Mouse (Mus musculus) stomach, embryonic 16.5 days (tissue): ENCODE results near the gene Fam219a. TPM values are rescaled to one million over a fixed set of nuclear protein-coding genes. Genes with fewer than 3 reads are reported as not detected.

Source experiments
- ATAC-seq: fragments of 200-750 bp; cut with Nextera tagmentation; 2 replicates; pipeline ENCODE4 v1.8.0; 2017; ENCODE audit warnings: moderate number of reproducible peaks, moderate TSS enrichment; ENCODE audit not compliant: insufficient read depth, low FRiP score
- H3K27ac ChIP-seq: fragments of 300-500 bp; sonication (generic); 2 replicates; pipeline ENCODE4 v1.5.1; 2014; ENCODE audit warnings: low read length
- H3K27me3 ChIP-seq: fragments of 300-500 bp; sonication (generic); 2 replicates; pipeline ENCODE4 v1.6.1; 2014; ENCODE audit warnings: low read length, control low read depth, mixed read lengths; ENCODE audit not compliant: control insufficient read depth, insufficient read depth
- H3K36me3 ChIP-seq: fragments of 300-500 bp; sonication (generic); 2 replicates; pipeline ENCODE4 v1.6.1; 2014; ENCODE audit warnings: low read length; ENCODE audit not compliant: control insufficient read depth, insufficient read depth
- H3K4me1 ChIP-seq: fragments of 300-500 bp; sonication (generic); 2 replicates; pipeline ENCODE4 v1.6.1; 2014; ENCODE audit warnings: low read length, control low read depth, mixed read lengths; ENCODE audit not compliant: control insufficient read depth, insufficient read depth
- H3K4me2 ChIP-seq: fragments of 300-500 bp; sonication (generic); 2 replicates; pipeline ENCODE4 v1.6.1; 2014; ENCODE audit warnings: low read depth, low read length, mixed read lengths
- H3K4me3 ChIP-seq: fragments of 300-500 bp; sonication (generic); replicated peaks from 2 replicates; pipeline ENCODE4 v1.5.1; 2014; ENCODE audit warnings: mild to moderate bottlenecking, low read length
- H3K9ac ChIP-seq: fragments of 300-500 bp; sonication (generic); 2 replicates; pipeline ENCODE4 v1.6.1; 2014; ENCODE audit warnings: low read length
- H3K9me3 ChIP-seq: fragments of 300-500 bp; sonication (generic); replicated peaks from 2 replicates; pipeline ENCODE4 v1.6.1; 2016; ENCODE audit warnings: low read length, control low read depth; ENCODE audit not compliant: control insufficient read depth
- WGBS: fragments of 180-500 bp; shearing (Covaris S2); extraction: QIAGEN DNeasy Blood & Tissue Kit; methylation state at CpG from one replicate; pipeline ENCODE4 v1.1.7; 2014; 5-methylcytosine and 5-hydroxymethylcytosine counted together
- polyA plus RNA-seq: library from polyadenylated mRNA; unstranded; fragments of >200 nt; fragmentation: Nextera tagmentation; extraction: Ambion mirVana; gene quantifications from 2 replicates; pipeline ENCODE4 v1.2.1, GENCODE M21; 2015

The Fam219a gene
- polyA plus RNA-seq, 1 experiment from 2014 or later = 3.0 TPM

DNA sequence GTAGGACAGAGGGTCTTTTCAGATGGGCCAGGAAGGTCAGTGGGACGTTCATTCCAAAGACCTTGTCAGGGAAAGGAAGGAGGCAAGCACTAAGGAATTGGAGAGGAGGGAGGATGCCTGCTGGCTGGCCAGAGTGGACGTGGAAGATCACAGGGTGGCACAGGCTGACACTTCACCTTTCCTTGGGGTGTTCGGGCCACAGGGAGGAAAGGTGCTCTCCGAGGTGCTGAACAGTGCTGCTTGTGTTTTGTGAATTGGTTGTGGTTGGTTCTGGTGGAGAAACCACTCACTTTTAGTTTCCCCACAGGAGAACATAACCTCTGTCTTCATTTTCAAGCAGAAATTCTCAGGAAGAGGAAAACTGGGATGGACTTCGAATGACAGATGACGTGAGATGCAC lies 36.9 kb downstream of the Fam219a start:
- WGBS = 21% methylated on average over 6 of the region's 6 CpGs
- no peaks in the 10 kb centered on the region for H3K36me3 ChIP-seq
- no peak overlapping the region for H3K27ac ChIP-seq
- no peaks in the 10 kb centered on the region for H3K9me3 ChIP-seq
- H3K4me2 ChIP-seq = no peak overlapping the region
- no peaks in the 10 kb centered on the region; the same call in 1 of the 2 replicates for H3K4me1 ChIP-seq
- H3K9ac ChIP-seq = no peak overlapping the region
- no peak overlapping the region for H3K4me3 ChIP-seq
- ATAC-seq = no peak
- H3K27me3 ChIP-seq = no peaks in the 10 kb centered on the region

DNA sequence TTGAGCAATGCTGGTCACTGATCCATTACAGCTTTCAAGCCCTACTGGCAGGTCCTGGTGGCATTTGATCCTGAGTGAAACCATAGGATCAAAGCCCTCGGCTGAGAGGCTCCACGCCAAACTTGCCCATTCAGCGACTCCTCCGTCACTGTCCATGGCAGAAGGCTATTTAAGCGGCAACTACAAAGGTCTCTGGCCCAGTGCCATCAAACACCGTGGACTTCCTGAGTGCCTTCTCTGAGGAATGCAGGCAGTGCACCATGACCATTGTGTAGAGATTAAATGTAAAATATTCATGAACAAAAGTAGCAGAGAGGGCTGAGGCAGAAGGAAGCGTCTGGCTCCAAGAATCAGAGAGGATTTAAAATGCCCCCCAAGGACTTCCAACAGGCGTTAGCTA lies 41.3 kb downstream of the Fam219a start:
- H3K27me3 ChIP-seq = no peaks in the 10 kb centered on the region; the same call in 1 of the 2 replicates
- H3K4me3 ChIP-seq = no peak overlapping the region
- H3K4me2 ChIP-seq = no peak overlapping the region
- 27% methylated on average over 8 of the region's 8 CpGs for WGBS
- no peaks in the 10 kb centered on the region for H3K36me3 ChIP-seq
- H3K27ac ChIP-seq = no peak overlapping the region
- H3K9me3 ChIP-seq = no peaks in the 10 kb centered on the region
- no peaks in the 10 kb centered on the region; the same call in 1 of the 2 replicates for H3K4me1 ChIP-seq
- ATAC-seq = no peak
- no peak overlapping the region for H3K9ac ChIP-seq

DNA sequence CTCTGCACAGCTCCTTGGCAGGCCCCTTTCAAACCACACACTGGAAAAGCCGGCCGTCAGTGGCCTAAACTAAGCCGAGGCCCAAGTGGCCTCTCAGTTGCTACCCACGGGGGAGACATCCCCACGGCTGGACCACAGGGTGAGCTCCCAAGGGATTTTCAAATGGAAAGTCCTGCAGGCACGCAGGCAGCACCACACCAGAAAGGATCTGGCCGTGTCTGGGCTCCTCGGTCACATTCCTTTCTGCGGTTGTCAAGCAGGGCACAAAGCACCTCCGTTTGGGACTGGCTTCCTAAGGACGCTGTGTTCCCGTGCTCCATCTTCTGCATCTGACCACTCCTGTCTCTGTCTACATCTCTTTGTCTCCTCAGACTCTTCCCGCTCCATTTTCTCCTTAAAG lies 42.3 kb downstream of the Fam219a start:
- Histone ChIP-seq H3K4me2 (no peak overlapping the region), H3K9me3 (no peaks in the 10 kb centered on the region), H3K36me3 (no peaks in the 10 kb centered on the region), H3K27me3 (no peaks in the 10 kb centered on the region; the same call in 1 of the 2 replicates), H3K4me3 (no peak overlapping the region), H3K9ac (no peak overlapping the region), H3K4me1 (no peaks in the 10 kb centered on the region; the same call in 1 of the 2 replicates), H3K27ac (no peak overlapping the region)
- WGBS = 50% methylated on average over 13 of the region's 13 CpGs
- ATAC-seq = no peak

DNA sequence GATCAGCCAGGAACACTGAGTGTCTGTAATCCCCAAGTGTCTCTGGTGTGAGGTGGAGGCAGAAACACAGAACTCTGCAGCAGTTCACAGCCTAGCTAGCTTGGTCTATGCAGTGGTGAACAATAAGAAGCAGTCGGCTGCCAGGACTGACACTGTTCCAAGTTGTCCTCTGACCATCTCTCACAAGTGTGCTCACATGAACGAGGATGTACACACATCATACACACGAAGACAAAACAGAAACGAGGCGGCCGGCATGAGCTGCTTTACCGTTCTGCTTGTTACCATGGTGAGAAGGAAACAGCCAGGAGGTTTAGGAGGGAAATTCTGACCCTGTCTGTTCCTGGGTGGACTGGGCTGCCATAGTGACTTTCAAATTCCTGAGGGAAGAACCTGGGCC lies 42.8 kb downstream of the Fam219a start:
- no peak overlapping the region for H3K4me2 ChIP-seq
- no peak overlapping the region for H3K27ac ChIP-seq
- no peaks in the 10 kb centered on the region; the same call in 1 of the 2 replicates for H3K27me3 ChIP-seq
- no peak overlapping the region for H3K9ac ChIP-seq
- no peak overlapping the region for H3K4me3 ChIP-seq
- ATAC-seq = no peak
- H3K36me3 ChIP-seq = no peaks in the 10 kb centered on the region
- H3K4me1 ChIP-seq = no peaks in the 10 kb centered on the region; the same call in 1 of the 2 replicates
- 64% methylated on average over 7 of the region's 7 CpGs for WGBS
- H3K9me3 ChIP-seq = no peaks in the 10 kb centered on the region

DNA sequence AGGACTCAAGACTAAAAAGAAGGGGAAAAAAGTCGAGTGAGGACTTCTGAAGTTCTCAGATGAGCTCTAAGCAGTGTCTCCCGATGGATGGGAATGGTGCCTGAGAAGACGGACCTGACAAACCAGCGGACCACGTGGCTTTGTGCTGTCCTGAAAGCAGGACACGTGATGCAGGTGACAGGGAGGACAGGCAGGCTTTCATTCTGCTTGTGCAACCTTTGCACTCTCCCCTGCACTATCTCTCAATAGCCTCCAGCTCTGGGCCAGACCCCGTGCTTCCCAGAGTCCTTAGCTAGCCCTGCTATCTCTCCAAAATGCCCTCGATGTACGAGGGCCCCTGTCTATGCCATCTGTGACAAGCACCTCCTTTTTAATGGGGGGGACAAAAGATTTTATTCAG lies 44.5 kb downstream of the Fam219a start:
- Histone ChIP-seq H3K4me3 (no peak overlapping the region), H3K9ac (no peak overlapping the region), H3K4me2 (no peak overlapping the region), H3K27me3 (no peaks in the 10 kb centered on the region; the same call in none of the 2 replicates), H3K4me1 (no peaks in the 10 kb centered on the region; the same call in 1 of the 2 replicates), H3K36me3 (no peaks in the 10 kb centered on the region), H3K9me3 (no peaks in the 10 kb centered on the region), H3K27ac (no peak overlapping the region)
- ATAC-seq = no peak
- 65% methylated on average over 9 of the region's 9 CpGs for WGBS

DNA sequence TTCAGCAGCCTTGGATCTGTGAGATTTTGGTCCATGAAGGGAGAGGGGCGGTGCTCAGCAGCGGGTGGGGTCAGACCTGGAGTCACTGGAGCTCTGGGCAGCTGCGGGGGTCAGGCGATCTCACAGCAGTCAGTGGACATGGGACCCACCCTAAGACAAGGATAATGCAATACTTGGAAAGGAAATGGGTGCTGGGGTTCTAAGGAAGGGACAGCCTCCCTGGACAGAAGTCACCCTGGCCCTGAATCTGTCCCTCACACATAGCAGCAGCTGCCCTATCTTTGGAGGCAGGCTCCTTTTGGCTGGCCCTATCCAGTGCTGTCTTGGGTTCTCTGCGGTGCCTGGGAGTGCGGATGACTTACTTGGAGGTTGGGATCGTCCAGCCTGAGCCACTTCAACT lies 45.5 kb downstream of the Fam219a start:
- no peak overlapping the region for H3K4me2 ChIP-seq
- no peak overlapping the region for H3K4me3 ChIP-seq
- 75% methylated on average over 7 of the region's 7 CpGs for WGBS
- H3K4me1 ChIP-seq = no peaks in the 10 kb centered on the region; the same call in 1 of the 2 replicates
- no peak overlapping the region for H3K27ac ChIP-seq
- no peaks in the 10 kb centered on the region for H3K36me3 ChIP-seq
- no peak for ATAC-seq
- H3K27me3 ChIP-seq = no peaks in the 10 kb centered on the region; the same call in none of the 2 replicates
- no peak overlapping the region for H3K9ac ChIP-seq
- no peaks in the 10 kb centered on the region for H3K9me3 ChIP-seq

DNA sequence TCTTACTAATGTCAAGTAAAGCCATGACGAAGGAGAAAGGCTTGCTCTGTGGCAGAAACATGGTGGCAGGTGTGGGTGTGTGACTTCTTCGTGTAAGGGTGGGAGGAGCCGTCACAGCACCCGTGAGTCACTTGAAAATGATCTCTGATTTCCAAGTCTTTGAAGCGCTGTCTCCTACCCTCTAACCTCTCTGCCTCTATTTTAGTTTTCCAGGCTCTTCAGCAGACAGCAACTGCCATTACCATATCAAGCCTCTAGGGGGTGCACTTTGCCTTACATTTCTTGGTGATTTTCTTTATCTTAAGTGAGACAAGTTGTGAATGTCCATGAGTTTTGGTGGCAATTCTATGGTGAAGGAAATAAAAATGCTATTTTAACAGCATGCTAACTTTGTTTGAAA lies 46.5 kb downstream of the Fam219a start:
- H3K4me1 ChIP-seq = no peaks in the 10 kb centered on the region
- ATAC-seq = no peak
- no peak overlapping the region for H3K4me3 ChIP-seq
- WGBS = 40% methylated on average over 5 of the region's 5 CpGs
- no peaks in the 10 kb centered on the region for H3K9me3 ChIP-seq
- H3K9ac ChIP-seq = no peak overlapping the region
- H3K4me2 ChIP-seq = no peak overlapping the region
- no peaks in the 10 kb centered on the region for H3K36me3 ChIP-seq
- H3K27me3 ChIP-seq = no peaks in the 10 kb centered on the region; the same call in none of the 2 replicates
- no peak overlapping the region for H3K27ac ChIP-seq

DNA sequence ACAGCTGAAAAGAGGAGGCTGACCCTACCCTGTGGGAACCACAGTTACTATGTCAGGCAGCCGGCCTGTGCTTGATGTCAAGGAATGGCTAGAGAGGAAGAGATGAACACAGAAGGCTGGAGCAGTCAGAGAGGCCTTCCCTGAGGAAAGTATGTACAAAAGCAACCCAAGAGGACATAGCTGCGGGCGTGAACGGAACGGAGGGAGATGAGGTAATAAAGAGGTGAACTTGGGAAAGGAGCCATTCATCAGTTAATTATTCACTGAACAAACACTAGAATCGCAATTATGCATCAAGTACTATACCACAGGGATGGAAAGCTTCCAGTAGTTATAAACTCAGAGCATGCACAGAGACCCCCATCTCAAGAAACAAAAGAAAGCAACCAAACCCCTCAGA lies 47.2 kb downstream of the Fam219a start:
- WGBS = 83% methylated on average over 6 of the region's 6 CpGs
- H3K9me3 ChIP-seq = no peaks in the 10 kb centered on the region
- H3K4me2 ChIP-seq = no peak overlapping the region

DNA sequence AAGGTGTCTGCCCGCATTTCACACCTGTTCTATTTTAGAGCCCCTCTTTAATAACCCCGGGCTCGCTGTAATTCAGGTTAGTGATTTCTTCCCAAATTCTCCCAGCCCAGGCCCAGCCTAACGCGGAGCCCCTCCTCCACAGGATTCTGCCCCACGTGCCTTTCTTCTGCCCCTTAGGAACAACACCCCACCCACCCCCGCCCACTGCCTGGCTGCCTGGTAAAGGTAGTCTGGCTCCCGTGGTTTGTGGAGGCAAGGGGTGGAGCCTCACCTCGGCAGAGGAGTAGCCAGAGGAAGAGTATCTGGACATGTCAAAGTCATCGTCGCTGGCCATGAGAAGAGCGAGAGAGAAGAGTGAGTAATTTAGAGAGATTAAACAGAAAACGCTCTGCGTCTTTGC lies 48.7 kb downstream of the Fam219a start:
- no peak overlapping the region for H3K4me2 ChIP-seq
- no peak overlapping the region; the same call in 1 of the 2 replicates for H3K9ac ChIP-seq
- no peak overlapping the region for H3K27ac ChIP-seq
- WGBS = 28% methylated on average over 14 of the region's 14 CpGs
- no peak overlapping the region for H3K4me3 ChIP-seq
- no peaks in the 10 kb centered on the region for H3K36me3 ChIP-seq
- ATAC-seq = no peak
- no peaks in the 10 kb centered on the region for H3K9me3 ChIP-seq
- no peaks in the 10 kb centered on the region; the same call in none of the 2 replicates for H3K27me3 ChIP-seq
- H3K4me1 ChIP-seq = no peaks in the 10 kb centered on the region

More for the DNA sequence above, 47.2 kb downstream of the Fam219a start:
- no peak for ATAC-seq
- no peaks in the 10 kb centered on the region for H3K36me3 ChIP-seq
- H3K9ac ChIP-seq = no peak overlapping the region
- H3K4me3 ChIP-seq = no peak overlapping the region
- H3K4me1 ChIP-seq = no peaks in the 10 kb centered on the region
- H3K27ac ChIP-seq = no peak overlapping the region
- no peaks in the 10 kb centered on the region; the same call in none of the 2 replicates for H3K27me3 ChIP-seq
